Mouse (Mus musculus) testis, adult 2 months (tissue): ENCODE measurements around the gene Mc3r. TPM values are rescaled to one million over a fixed set of nuclear protein-coding genes. Genes with fewer than 3 reads are reported as not detected.

Experiments
- H3K27ac ChIP-seq: fragments of 200-500 bp; 2 replicates; pipeline ENCODE4 v1.5.1; 2012; ENCODE audit warnings: low read depth, low read length; ENCODE audit not compliant: control insufficient read depth, insufficient read depth
- H3K27me3 ChIP-seq: fragments of 200-500 bp; 2 replicates; pipeline ENCODE4 v1.6.1; 2012; ENCODE audit warnings: mild to moderate bottlenecking, low read length, moderate library complexity; ENCODE audit not compliant: control insufficient read depth, insufficient read depth
- H3K36me3 ChIP-seq: fragments of 200-500 bp; 2 replicates; pipeline ENCODE4 v1.6.1; 2012; ENCODE audit warnings: mild to moderate bottlenecking, low read length; ENCODE audit not compliant: control insufficient read depth, insufficient read depth
- H3K4me1 ChIP-seq: fragments of 200-500 bp; 2 replicates; pipeline ENCODE4 v1.6.1; 2012; ENCODE audit warnings: low read length; ENCODE audit not compliant: control insufficient read depth, insufficient read depth
- H3K4me3 ChIP-seq: fragments of 200-500 bp; 2 replicates; pipeline ENCODE4 v1.5.1; 2012; ENCODE audit warnings: low read depth, mild to moderate bottlenecking, low read length, moderate library complexity, mixed read lengths; ENCODE audit not compliant: control insufficient read depth
- CTCF ChIP-seq: fragments of 200-500 bp; IDR thresholded peaks from 2 replicates; pipeline ENCODE4 v1.5.1; 2012; ENCODE audit warnings: low read depth, mild to moderate bottlenecking, inconsistent platforms, low read length, moderate library complexity; ENCODE audit not compliant: control insufficient read depth, insufficient read depth, insufficient replicate concordance
- POLR2A ChIP-seq: fragments of 200-500 bp; IDR thresholded peaks from 2 replicates; pipeline ENCODE4 v1.6.1; 2012; ENCODE audit warnings: low read depth, mild to moderate bottlenecking, inconsistent platforms, low read length, moderate library complexity; ENCODE audit not compliant: control insufficient read depth
- polyA plus RNA-seq: library from polyadenylated mRNA; depleted of rRNA; stranded (reverse); fragments of >200 nt; gene quantifications from 2 replicates; pipeline ENCODE4 v1.2.3, GENCODE M21; 2012; rRNA removed

Mc3r gene
- not detected in 2 replicates for polyA plus RNA-seq

DNA sequence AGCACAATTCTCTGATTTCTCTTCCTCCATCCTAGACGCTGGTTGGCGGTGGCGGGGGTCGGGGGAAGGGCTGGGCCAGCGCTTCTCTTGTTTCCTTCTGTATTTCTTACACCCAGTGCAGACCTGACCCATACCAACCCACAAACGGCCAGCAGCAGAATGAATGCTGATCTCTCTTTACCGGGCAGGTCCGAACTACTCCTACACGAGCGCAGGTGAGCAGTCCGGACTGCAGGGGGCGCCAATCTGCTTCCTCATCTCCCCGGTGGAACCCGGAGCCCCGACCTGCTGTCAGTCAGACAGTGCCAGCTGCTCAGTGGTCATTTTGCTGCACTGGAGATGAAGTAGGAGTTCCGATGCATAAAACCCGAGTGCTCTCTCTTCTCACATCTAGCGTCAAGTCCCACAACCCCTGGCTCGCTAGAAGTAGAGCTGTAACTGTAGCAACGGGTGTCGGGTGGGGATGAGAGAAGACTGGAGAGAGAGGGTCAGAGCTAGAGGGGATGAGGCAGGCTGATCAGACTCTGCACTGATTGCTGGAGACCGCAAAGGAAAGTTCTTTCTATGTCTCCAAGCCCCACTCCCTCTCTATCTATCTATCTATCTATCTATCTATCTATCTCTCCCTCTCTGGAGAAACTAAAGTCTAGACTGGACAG is at the start of gene Mc3r:
Gene Mc3r, plus strand, starts transcription at position 387 of the 659 bp plus-strand sequence.
- H3K36me3 ChIP-seq, result no peaks in the 10 kb centered on the region
- peaks cover 16% of the 10 kb centered on the region for H3K4me1 ChIP-seq
- TF ChIP-seq POLR2A (no peak), CTCF (peak; percentile 60; the same call in 1 of the 2 replicates)
- H3K27me3 ChIP-seq, result no peaks in the 10 kb centered on the region
- no peak within 1 kb of the TSS for H3K27ac ChIP-seq
- H3K4me3 ChIP-seq, result peak within 1 kb of the TSS; percentile 44

DNA sequence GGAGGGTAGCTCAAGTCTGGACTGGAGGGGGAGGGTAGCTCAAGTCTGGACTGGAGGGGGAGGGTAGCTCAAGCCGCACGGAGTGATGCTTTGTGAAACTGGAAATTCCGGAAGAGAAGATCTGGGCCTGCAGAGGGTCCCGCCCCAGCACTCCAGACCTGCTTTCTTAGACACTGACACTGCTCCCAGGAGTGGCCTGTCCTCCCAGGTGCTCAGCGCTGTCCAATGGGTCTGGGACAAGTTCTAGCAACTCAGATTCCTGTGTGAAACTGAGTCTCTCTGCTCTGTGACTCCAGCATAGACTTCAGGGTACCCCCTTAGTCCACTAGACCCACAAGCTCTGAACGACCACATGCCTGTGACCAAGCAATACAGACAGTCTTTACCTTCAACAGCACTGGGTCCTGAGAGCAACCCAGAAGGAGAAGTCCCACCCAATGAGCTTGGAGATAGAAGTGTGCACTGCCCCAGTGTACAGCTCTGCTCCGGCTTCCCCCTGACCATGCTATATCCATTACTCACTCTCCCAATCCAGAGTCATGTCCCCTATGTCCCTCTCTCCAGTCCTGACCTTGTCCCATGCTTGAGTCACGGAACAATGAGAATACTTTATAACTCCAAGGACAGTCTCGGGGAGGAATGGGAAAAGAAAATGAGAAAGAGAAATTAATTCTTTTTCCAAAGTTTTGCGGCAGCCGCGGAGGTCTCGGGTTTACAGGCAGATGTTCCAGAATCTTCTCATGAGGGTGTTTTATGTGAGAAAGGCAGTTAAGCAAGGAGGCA is 46.1 kb upstream of the Mc3r start:
- H3K27me3 ChIP-seq, result no peaks in the 10 kb centered on the region
- no peak overlapping the region for H3K4me3 ChIP-seq
- no peaks in the 10 kb centered on the region for H3K4me1 ChIP-seq
- no peaks in the 10 kb centered on the region for H3K36me3 ChIP-seq
- TF ChIP-seq POLR2A (no peak), CTCF (no peak)
- H3K27ac ChIP-seq, result no peak overlapping the region

DNA sequence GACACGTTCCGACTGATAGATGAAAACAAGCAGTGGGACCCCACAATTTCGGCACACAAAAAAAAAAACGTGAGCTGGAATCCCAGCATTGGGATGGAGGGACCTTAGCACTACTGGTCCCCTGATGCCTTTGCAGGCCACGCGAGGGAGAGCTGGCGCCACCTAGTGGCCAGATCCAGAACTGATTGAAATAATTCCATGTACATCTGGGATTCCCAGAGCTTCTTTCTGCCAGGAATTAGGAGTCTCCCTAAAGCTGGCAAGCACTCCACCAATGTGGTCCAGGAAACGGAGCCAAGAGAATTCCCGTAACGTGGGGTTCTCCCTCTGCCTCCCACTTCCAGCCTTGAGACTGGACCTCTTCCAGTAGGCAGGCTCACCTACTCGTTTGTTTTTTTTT is 41.3 kb upstream of the Mc3r start:
- Histone ChIP-seq H3K36me3 (no peaks in the 10 kb centered on the region), H3K27ac (no peak overlapping the region), H3K27me3 (no peaks in the 10 kb centered on the region), H3K4me1 (no peaks in the 10 kb centered on the region), H3K4me3 (no peak overlapping the region)
- TF ChIP-seq POLR2A (no peak), CTCF (peak; percentile 96)

DNA sequence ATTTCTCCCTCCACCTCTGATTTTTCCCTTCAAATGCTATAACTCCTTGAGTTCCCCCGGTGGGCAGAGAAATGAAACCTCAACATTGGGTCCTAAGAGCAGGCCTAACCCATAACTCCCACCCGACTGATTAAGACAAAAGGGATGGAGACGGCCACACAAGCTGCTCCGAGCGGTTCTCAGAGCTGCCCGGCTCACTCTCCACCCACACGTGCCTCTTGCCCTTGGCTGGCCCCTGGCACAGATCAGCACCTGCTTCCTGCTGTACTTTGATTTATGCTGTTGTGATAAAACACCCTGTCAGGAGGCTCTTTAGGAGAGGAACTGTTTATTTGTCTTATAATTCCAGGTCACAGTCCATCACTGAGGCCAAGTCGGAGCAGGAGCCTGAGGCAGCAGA is 34.8 kb upstream of the Mc3r start:
- TF ChIP-seq CTCF (no peak), POLR2A (no peak)
- Histone ChIP-seq H3K4me1 (peaks cover 2% of the 10 kb centered on the region; the same call in 1 of the 2 replicates), H3K36me3 (no peaks in the 10 kb centered on the region), H3K27me3 (no peaks in the 10 kb centered on the region), H3K27ac (no peak overlapping the region), H3K4me3 (no peak overlapping the region)

DNA sequence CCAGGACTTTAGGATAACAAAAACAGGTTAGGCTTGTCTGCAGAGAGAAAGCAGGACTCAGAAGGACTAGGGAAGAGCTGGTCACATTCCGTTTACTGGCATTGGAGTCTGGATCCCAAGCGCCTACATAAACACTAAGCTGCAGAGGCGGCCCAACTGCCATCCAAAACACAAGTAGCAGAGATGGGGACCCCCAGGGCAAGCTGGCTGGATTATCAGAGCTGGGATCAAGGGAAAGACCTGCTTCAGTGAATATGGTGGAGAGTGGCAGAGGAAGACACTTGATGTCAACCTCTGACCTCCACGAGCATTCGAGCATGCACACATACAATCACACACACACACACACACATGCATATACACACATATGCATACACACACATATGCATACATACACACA is 34.0 kb upstream of the Mc3r start:
- no peaks in the 10 kb centered on the region for H3K27me3 ChIP-seq
- H3K4me1 ChIP-seq, result peaks cover 2% of the 10 kb centered on the region; the same call in 1 of the 2 replicates
- TF ChIP-seq CTCF, result no peak
- no peak for TF ChIP-seq POLR2A
- H3K4me3 ChIP-seq, result no peak overlapping the region
- H3K27ac ChIP-seq, result no peak overlapping the region
- H3K36me3 ChIP-seq, result no peaks in the 10 kb centered on the region

DNA sequence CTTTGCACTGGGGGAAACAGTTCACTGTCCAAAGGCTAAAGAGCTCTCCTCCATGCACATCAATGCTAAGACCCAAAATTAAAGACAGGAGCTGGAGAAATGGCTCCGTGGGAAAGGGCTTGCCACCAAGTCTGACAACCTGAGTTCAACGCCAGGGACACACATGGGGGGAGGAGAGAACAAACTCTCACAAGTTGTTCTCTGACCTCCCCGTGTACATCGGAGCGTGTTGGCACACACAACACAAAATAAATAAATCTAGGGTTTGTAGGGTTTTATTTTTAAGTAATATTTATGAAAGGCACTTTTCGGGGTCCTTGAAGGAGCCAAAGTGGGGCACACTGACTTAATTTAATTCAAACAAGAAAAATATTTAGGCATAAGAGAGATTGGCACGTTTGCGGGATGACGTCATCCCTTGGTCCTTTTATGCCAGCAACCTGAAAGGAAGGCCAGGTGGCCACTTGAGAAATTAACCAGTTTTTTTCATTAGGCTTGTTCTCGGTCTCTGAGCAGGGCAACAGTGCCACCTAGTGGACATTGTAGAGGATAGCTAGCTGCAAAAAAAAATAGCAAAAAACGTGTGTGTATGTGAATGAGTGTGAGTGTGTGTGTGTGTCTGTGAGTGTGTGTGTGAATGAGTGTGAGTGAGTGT is 32.7 kb upstream of the Mc3r start:
- peaks cover 2% of the 10 kb centered on the region; the same call in 1 of the 2 replicates for H3K4me1 ChIP-seq
- no peaks in the 10 kb centered on the region for H3K27me3 ChIP-seq
- TF ChIP-seq CTCF (peak; percentile 34; the same call in 1 of the 2 replicates), POLR2A (no peak)
- H3K27ac ChIP-seq, result no peak overlapping the region
- no peaks in the 10 kb centered on the region for H3K36me3 ChIP-seq
- no peak overlapping the region for H3K4me3 ChIP-seq

DNA sequence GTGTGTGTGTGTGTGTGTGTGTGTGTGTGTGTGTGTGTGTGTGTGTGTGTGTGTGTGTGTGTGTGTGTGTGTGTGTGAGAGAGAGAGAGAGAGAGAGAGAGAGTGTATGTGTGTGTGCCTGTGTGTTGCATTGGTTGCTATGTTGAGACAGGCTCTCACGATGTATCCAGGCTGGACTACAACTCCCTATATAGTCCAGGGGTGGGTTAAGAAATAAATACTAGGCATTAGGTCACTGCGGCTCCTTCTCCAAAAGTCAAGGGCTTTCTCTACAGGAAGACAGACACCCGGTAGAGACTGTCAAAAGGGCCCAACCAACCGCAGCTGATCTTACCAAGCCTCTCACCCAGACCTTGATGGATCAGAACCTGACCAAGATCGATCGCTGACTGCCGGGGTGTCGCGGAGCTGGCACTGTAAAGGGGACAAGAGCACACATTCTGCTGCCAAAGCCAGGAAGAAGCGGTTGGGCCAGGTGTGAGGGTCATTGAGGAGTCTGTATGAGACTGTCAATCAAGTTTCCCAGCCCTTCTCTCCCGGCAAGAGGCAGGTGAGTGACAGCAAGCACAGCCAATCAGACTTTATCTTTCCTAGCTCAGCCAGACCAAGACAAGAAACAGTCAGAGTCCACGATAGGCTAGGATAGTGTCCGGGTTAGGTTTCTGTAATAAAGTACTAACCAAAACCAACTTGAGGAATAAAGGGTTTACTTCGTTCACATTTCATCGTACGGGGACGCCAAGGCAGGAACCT is 32.0 kb upstream of the Mc3r start:
- Histone ChIP-seq H3K4me3 (peak overlapping the region; percentile 17; the same call in 1 of the 2 replicates), H3K27me3 (no peaks in the 10 kb centered on the region), H3K4me1 (peaks cover 2% of the 10 kb centered on the region; the same call in 1 of the 2 replicates), H3K36me3 (no peaks in the 10 kb centered on the region), H3K27ac (no peak overlapping the region)
- TF ChIP-seq CTCF (no peak), POLR2A (no peak)
